Mouse (Mus musculus): Measurements from ENCODE around the gene Fam120c.
"Not testable (repeated sequence)": the region's sequence is repeated elsewhere in the genome, so short reads cannot be mapped to it uniquely, and the experiment has no call there.

Fam120c gene

GRCm38 (mm10) chrX:151343761-151344500 lies at the start of gene Fam120c:
Gene Fam120c (plus strand): TSS chrX:151344175.
- DNase-seq = peak; percentile 90

GRCm38 (mm10) chrX:151298329-151298728 lies 45.6 kb upstream of the Fam120c start:
- no peak for DNase-seq

DNA sequence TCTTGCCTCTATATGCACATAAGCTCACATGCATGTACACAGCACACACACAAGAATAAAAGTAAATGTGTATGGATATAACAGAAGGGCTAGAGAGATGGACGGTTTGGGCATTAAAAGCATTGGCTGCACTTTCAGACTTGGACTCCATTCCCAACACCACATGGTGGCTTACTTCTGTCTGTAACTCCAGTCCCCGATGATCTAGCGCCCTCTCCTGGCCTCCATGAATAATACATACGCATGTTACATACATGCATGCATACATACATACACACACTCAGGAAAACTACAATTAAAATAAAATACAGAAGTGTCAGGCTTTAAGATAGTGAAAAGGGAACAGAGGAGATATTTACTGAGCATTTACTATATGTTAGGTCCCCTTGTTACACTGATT lies 30.2 kb upstream of the Fam120c start:
- peak; percentile 1 for DNase-seq

DNA sequence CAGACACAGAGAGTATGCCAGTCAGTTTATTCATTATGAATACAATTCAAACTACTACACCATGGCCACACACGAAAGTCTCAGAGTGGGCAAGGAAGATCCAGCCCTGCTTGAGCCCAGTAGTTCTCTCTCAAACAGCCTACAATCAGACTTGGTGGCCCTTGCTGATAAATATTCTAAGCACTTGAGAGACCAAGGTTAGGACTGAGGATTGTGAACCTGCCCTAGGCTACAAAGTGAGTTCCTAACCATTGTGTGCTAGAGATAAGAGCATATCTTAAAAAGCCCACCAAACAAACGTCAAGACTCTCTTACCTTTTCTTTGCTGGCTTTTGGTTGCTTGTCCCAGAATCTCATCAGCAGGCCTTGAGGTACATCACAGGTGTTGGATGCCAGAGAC lies 10.4 kb upstream of the Fam120c start:
- DNase-seq = no peak

GRCm38 (mm10) chrX:151337804-151338203 lies 6.2 kb upstream of the Fam120c start:
- DNase-seq = no peak

DNA sequence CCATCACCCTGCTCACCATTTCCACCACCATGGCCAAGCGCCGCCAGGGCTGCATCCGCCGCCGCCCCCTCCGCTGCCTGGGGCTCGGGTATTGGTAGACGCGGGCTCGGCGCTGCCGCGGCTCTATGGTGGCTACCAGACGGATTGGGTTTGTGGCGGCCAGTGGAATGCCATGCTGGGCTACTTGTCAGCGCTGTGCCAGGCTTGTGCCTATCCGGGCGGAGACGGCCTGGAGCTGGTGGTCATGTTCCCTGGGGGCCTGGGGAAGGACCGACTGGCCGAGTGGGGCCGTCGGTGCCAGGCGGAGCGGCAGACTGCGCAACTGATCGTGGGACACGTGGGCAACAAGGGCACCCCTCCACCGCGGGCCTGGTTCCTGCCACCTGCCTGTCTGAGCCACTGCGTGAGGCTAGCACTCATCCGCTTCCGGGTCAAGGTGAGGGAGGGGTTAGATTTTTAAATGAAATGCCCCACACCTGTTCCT lies 568 bp downstream of the Fam120c start:
- DNase-seq = peak; percentile 50

DNA sequence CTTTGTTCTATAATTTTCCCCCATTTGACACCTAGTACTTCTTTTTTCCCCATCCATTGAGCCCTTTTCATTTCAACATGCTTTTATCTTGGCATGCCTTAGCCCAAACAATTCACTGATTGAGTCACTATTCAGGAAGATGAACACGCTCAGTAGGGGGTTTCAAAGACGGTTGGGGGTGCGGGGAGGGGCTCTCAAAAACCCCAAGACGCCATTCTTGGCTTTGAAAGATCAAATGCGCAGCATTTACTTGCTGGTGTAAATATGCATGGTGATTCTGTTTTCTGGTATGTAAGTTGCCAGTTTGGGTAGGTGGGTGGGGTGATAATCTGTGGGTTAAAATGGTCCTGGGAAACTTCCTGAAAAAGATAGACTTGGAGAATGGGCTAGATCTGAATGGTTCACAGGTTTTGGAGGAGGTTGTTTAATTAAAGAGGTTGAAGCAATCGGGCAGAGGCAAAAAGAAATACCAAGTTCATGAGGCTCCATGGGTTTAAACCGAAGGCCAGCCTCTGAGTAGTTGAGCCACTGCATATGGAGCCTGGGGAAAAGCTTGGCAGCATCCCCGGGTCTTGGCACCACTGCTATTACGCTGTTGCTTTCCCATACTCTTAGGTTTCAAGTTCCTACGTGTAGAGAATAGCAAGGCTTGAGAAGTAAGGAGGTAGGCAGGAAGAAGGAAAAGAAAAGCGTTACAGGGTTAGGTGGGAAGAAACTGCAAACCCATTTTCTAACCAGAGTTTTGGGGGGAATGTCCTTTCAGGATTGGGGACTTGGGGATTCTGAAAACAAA lies 1.6 kb downstream of the Fam120c start:
- no peak for DNase-seq

DNA sequence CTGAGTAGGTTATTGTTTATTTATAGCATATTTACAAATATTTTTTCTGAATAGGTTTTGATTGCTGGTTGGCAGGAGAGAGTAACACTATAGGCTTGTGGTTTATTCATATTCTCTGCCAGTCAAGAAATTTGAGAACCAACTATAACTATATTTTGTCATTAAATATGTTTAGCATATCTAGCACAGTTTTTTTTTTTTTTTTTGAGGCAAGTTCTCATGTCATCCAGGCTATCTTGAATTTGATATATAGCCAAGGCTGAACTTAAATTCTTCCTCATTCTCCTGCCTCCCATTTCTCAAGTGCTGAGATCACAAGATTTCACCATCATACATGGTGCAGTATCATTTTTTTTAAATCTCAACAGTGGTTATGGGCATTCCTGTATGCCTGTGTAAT lies 3.3 kb downstream of the Fam120c start:
- DNase-seq = no peak

DNA sequence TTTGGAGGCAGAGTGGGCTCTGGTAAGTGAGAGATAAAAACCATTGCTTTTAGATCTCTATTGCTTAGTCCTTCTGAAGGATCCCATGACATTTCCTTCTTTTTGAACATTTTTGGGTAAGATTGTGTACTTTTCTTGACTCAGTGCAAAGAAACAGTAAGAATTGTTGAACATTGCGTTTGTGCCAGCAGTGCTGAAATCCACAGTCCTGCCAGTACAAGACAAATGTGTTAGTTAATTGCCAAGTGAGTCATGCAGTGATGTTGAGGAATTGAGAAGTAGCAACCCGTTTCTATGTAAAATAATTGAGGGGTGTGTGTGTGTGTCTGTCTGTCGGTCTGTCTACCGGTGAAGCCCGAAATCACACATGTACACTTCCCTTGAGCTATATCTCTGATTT lies 5.3 kb downstream of the Fam120c start:
- DNase-seq = no peak

DNA sequence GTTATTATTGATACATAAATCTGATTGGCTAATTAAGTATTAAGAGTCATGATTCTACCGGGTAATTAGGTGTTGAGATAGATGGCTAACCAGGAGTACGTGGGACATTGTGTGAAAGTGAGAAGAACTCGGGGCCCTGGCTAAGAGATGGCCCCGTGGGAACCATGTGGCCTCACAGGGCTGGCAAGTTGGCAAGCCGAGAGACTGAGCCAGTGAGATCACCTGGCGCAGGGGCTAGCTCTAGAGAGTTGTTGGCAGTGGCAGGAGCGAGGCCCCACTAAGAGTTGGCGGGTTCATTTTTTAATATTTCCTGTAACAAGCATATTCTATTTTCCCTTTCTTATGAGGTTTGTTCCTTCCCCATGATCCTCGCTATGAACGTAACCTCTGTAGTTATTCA lies 74.8 kb downstream of the Fam120c start:
- DNase-seq = no peak

DNA sequence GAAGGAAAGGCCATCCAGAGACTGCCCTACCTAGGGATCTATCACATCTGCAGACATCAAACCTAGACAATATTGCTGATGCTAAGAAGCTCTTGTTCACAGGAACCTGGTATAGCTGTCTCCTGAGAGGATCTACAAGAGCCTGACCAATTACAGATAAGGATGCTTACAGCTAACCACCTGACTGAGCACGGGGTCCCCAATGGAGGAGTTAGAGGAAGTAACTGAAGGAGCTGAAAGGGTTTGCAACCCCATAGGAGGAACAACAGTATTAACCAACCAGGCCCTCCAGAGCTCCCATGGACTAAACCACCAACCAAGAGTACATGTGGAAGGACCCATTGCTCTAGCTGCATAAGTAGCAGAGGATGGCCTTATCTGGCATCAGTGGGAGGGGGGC lies 76.8 kb downstream of the Fam120c start:
- DNase-seq = no peak

- DNase-seq = no peak
These were observed 99.7 kb downstream of the Fam120c start for GRCm38 (mm10) chrX:151443637-151444036.

- no peak for DNase-seq
These were observed 100.2 kb downstream of the Fam120c start for GRCm38 (mm10) chrX:151444189-151444588.

- no peak for DNase-seq
These were observed 144.2 kb downstream of the Fam120c start for GRCm38 (mm10) chrX:151488128-151488527.

GRCm38 (mm10) chrX:151493269-151493668 lies 149.3 kb downstream of the Fam120c start:
- DNase-seq = not testable (repeated sequence)

DNA sequence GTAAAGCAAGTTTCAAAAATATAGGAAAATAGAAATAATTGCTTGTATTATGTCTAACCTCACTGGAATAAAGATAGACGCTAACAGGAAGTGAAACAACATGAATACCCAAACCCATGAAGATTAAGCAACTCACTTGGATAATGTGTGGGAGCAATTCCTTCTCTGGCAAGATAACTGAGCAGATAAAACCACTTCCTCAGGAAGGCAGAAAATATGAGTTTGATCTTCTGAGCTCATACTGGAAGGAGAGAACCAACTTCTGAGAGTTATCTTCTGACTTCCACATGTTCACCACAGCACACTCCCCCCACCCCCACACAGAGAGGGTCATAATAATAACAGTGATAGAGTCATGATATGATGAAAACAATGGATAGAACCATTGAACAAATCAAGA lies 152.6 kb downstream of the Fam120c start:
- no peak for DNase-seq

GRCm38 (mm10) chrX:151508536-151508935 lies 164.6 kb downstream of the Fam120c start:
- DNase-seq = no peak

DNA sequence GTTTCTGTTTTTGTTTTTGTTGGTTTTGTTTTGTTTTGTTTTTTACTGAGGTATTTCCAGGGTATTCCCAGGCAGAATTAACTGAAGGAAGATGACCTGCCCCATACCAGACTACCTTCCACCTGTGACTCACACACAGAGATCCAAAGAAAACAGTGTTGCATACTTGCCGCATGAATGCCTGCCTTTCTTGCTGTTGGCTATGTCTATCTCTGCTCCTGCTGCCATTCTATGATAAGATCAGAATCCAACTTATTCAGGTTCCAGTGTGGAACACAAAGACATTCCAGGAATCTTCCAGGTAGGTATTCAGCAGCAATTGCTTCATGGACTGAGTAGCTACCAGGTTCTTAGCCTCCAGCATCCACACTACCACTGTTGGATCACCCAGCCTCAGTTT lies 165.9 kb downstream of the Fam120c start:
- no peak for DNase-seq

DNA sequence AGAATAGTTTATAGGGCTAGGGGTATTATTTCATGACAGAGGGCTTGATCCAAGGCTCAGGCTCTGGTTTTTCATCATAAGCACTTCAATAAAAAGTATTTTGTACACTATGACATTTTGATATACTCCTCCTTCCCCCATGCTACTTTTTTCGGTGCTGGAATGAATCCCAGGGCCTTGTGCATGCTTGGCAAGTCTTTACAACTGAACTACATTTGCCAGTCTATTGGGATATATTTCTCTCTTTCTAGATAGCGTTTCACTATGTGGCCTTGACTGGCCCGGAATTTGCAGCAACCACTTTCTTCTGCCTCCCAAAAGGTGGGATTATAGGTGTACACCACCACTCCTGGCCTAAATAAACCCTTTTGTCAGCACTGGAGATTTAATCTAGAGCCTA lies 169.1 kb downstream of the Fam120c start:
- no peak for DNase-seq

DNA sequence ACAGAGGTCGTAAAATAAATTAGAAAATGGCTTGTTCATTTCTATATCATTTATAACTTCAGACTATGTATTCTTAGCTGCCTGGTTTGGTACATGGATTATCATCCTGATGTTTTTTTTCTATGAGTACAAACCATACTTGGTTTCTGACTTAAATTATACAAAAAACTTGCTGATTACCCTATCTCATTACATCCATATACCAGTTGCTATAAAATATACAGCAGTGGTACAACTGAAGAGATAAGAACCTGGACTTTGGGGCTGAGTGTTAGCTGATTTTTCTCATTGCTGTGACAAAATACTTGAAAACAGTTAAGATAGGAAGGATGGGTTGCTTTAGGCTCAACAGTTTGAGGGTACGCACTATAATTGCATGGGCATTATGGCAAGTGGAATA lies 169.7 kb downstream of the Fam120c start:
- no peak for DNase-seq

DNA sequence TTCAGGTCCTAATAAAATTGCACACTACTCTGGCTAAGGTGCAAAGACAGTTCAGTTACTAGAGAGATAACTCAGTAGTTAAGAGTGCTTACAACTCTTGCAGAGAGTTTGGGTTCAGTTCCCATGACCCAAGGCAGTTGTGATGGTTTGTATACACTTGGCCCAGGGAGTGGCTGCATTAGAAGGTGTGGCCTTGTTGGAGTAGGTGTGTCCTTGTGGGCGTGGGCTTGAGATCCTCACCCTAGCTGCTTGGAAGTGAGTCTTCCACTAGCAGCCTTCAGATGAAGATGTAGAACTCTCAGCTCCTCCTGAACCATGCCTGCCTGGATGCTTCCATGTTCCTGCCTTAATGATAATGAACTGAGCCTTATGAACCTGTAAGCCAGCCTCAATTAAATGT lies 174.2 kb downstream of the Fam120c start:
- no peak for DNase-seq

DNA sequence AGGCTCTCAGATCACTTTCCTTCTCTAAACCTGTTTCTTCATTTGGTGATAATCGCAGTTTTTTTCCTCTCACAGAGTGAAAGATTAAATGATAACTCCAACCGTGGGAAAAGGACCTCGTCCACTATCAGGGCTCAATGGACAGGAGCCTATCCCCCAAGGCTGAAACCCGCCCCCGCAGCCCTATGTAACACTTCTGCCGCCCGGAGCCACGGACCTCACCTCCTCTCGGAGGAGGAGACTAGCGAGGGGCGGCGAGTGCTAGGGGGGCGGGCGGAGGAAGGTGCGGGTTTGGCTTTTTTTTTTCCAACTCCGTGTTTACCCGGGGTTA lies 176.1 kb downstream of the Fam120c start:
- no peak for DNase-seq

- DNase-seq = peak; percentile 97
These were observed 176.7 kb downstream of the Fam120c start, which contains the start of gene Phf8 for GRCm38 (mm10) chrX:151520458-151521322. Gene Phf8 (plus strand): TSS chrX:151520672.
